ENCODE assay signal across 20 mouse cellular contexts in the genomic region with DNA sequence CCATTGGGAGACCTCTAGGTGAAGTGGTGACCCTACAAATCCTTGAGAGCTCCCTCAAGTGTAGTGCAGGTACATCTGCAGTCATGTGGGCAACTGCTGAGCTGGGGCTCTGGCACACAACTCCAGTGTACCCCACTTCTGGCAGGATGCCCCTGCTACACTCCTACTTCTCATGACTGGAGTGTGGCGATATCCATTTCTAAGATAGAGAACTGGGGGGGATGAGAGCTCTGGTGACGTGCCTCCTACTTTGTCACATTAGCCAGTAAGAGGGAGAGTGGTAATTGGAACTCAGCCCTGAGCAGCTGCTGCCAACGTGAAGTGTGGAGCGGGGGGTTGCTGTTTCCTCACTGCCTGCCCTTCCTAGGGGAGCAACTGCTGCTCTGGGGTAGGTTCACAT. TPM values are rescaled to one million over a fixed set of nuclear protein-coding genes. Genes with fewer than 3 reads are reported as not detected.
DNase-seq lines count a peak whose midpoint lies in the region; ATAC-seq lines count a peak whose summit lies in the region.
"Had no signal": no experiment of that assay in that cellular context is flagged by ENCODE, and none has a peak within 500 bp of the region (broad histone marks: within the 10 kb centered on the region; RNA-seq: fewer than 3 reads in every experiment).

No protein-coding gene starts in this region.

- no peak for DNase-seq in frontal cortex, postnatal 10 days (ENCODE audit: low spot score in 2 of 2)
- DNase-seq in layer of hippocampus, adult 9-11 months = peak; percentile 63
- DNase-seq in layer of hippocampus, postnatal 25 days (ENCODE audit: extremely low spot score in 1 of 2, low spot score in 1 of 2) = no peak
- DNase-seq in right cerebral cortex, postnatal 25 days = peak; percentile 39
- no peak for DNase-seq in right cerebral cortex, postnatal 14 days
- no peak for DNase-seq in ovary, postnatal 14 days (ENCODE audit: low spot score)
- DNase-seq: adrenal gland, postnatal 10 days; B cell, adult 2 months; cerebellum, adult 18-20 months; cerebellum, adult 9-11 months; cerebellum, postnatal 36 days; gastrocnemius, adult 2 months; gastrocnemius, postnatal 25 days; heart, postnatal 10 days; heart, postnatal 4 days had no signal

- peak; percentile 60 for ATAC-seq in frontal cortex, adult (ENCODE audit: low TSS enrichment)
- ATAC-seq: CD4-positive, CD25-positive, alpha-beta regulatory T cell, adult 4 months; forebrain, embryonic 16.5 days had no signal

RNA-seq across cellular contexts. Expression of a gene that starts 3.5 kb away (rescaled TPM):
- 10 to 100 TPM; 39.5 to 44.1 TPM for total RNA-seq in layer of hippocampus, postnatal 25 days (2021)

RNA-seq across cellular contexts. Expression of a gene that starts 21.5 kb away (rescaled TPM):
- 10 to 100 TPM; 40.1 to 40.4 TPM for total RNA-seq in layer of hippocampus, postnatal 25 days (2021)
- total RNA-seq: gastrocnemius, adult 2 months had no signal

RNA-seq across cellular contexts. Expression of a gene that starts 33.0 kb away (rescaled TPM):
- 1 to 10 TPM in 1 of 2 experiments, under 1 TPM in 1; 0.92 to 1.7 TPM for total RNA-seq in layer of hippocampus, postnatal 25 days (2021)
- total RNA-seq: G1E; gastrocnemius, adult 2 months; gastrocnemius, postnatal 25 days; granulocyte monocyte progenitor cell, adult 5-6 weeks; heart, postnatal 10 days; heart, postnatal 4 days had no signal

RNA-seq across cellular contexts. Expression of a gene that starts 42.1 kb away (rescaled TPM):
- total RNA-seq in layer of hippocampus, postnatal 25 days (2021) = 10 to 100 TPM; 58.4 to 60.4 TPM

Comparison
In these comparisons a context has a peak if more than half of its experiments do, and no peak if none do; other contexts are left out.
1. DNase-seq: peak in layer of hippocampus, adult 9-11 months (single experiment) and right cerebral cortex, postnatal 25 days (single experiment); none in frontal cortex, postnatal 10 days (0 of 2), layer of hippocampus, postnatal 25 days (0 of 2), right cerebral cortex, postnatal 14 days (single experiment) and ovary, postnatal 14 days (single experiment).